Mouse (Mus musculus): Measurements from ENCODE around the gene Phf20.

The Phf20 gene

DNA sequence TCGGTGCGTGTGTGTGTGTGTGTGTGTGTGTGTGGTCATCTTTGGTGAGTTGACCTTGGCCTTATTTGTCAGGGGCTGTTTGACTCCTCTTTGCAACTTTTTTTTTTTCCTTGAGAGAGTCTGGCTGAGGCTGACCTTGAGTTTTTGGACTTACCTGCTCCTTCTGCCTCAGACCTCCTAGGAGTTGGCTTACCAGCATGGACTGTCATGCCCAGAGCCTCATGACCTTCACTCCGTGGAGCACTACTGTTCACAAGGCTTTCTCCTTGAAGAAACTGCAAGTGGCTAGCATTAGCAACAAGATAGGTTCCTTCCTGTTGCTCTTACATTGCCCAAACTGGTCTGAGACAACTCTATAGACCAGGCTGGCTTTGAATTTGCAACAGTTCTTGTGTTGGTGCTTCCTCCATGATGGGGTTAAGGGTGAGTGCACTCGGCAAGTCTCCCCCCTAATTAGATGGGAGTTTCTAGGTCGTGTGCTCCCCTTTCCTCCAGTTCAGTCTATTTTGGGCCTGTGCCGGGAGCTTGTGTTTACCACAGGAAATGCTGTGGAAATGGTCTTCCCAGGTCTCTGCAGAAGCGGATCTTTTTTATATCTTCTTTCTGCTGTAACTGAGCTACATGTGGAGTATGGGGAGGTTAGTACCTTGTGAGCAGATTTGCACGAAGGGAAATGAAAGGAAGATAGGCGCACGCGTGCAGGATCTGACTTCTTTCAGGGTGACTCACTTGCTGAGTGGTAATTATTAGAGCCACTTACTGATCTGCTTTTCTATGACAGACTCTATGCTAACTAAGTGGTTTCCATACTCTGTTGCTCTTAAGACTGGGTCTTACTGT is 61.9 kb downstream of the Phf20 start:
- ATAC-seq (ENCODE audit: insufficient number of reproducible peaks, low FRiP score, low TSS enrichment): no peak

DNA sequence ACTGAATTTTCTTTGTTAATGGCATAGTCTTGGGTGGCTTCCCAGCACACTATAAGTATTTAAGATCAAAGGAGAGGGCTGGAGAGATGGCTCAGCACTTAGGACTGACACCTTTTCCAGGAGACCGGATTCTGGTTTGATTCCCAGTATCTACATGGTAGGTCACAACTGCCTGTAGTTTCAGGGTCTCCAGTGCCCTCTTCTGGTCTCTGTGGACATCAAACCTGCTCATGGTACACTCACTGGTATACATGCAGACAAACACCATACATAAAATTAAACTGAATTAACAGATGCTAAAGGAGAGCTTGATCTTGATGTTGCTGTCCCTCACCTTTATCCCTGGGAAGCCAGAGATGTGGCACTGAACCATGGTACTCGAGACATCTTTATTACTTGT is 64.7 kb downstream of the Phf20 start:
- no peak for ATAC-seq (ENCODE audit: insufficient number of reproducible peaks, low FRiP score, low TSS enrichment)

DNA sequence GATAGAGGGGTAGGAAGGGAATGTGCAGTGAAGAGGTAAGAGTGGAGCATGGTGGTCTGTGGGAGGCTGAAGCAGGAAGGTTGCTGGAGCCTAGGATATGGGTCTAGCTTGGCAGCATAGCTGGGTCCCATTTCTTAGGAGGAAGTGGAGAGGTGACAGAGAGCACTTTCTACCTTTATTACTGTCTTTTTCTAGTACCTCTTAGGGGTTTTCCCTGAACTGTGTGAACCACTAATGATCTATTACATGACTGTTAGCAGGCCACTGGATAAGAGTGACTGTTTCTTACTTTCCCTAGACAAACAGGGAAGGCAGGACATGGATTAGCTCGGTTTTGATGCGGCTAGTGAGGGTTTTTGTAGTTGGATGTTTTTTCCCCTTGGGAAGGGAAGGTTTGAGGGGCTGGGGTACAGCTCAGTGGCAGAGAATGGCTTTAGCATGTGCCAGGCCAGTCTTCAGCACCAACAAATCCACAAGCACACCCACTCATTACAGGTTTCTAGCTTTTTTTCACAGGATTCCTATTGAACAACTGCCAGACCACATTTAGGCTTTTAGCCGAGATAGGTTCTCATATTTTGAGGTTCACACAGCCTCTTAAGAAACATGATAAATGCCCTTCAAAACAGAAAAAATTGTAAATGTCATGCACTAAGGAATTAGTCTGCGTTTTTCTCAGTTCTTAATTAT is 67.1 kb downstream of the Phf20 start:
- no peak for ATAC-seq (ENCODE audit: insufficient number of reproducible peaks, low FRiP score, low TSS enrichment)

DNA sequence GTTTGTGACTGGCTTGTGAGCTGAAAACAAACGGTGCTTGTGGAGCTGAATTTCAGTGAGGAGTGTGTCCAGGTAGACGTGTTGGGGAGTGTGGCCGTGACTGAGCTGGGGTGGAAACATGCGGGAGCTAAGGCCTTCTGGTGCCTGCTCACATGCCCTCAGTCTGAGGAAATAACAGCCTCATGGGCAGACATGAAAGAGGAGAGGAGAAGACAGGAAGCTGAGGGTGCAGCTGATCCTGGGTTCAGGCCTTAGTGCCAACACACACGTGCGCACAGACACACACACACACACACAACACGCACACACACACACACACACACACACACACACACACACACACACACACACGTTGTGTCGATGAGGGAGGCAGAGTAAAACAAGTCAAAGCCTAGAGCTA is 71.4 kb downstream of the Phf20 start:
- ATAC-seq (ENCODE audit: insufficient number of reproducible peaks, low FRiP score, low TSS enrichment): no peak

DNA sequence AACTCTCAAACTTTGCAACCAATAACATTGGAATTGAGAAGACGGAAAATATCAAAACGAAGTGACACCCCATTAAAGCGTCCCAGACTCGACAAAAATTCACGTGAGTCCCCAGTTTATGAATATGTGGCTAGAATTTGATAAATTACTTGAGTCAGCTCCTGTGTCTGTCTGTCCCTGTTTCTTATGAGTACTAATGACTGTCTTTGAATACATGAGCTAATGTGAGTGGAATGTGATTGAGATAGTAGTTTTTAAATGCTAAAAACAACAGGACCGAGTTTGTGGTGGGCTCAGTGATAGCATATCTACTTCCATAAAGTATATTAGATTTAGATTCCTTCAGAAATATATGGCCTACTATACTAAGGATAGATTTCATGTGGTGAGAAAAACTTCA is 76.3 kb downstream of the Phf20 start:
- ATAC-seq (ENCODE audit: insufficient number of reproducible peaks, low FRiP score, low TSS enrichment): no peak

DNA sequence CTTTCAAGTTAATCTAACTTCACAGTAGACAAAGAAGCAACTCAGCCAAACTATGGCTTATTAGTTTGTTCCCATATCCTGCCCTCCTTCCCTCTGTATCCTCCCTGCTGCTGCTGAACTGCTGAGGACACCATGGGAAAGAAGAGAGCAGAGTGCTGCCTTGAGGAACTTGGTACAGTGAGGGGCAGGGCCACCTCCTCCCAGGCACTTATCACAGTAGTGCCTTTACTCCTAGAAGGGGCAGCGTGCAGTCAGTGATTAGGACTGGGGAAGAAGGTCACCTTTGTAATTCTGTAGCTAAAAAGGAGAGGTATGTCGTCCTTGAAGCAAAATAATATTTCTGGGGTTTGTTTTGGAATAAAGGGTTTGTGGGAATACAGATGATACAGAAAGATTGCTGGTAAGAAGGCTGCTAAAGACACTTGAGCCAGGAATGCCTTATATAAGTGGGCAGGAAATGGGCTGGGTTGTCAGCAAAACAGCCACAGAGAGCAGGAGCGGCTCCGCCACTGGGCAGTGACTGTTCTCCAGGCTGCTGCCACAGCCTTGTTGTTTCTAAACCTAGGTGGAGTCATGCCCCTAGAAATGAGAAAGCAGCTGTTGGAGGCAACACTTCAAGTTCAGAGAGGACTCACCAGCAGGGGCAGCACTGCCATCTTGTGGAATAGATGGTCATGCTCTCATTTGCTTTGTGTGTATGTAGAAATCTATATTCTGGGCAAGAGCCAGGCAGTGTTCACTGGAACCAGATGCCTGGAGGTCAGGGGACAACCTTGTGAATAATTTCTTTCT is 82.2 kb downstream of the Phf20 start:
- ATAC-seq (ENCODE audit: insufficient number of reproducible peaks, low FRiP score, low TSS enrichment): no peak; the same call in 1 of the 2 replicates

DNA sequence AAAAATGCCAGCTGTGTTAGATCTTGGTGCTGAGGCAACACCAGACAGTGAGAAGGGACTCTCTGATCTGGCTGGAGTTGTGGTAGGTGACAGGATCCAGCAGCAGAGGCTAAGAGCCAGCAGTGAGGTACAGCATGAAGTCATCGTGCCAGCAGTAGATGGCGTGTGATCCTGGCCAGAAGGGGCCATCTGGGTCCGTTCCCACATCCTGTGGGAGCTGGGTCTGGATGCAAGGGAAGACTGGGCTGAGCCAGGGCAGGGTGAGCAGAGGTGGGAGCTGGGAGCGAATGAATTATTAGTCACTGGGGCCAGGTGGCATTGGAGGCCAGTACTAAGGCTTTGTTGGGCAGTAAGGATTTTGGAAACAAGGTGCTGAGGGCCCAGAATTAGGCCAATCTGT is 85.0 kb downstream of the Phf20 start:
- ATAC-seq (ENCODE audit: insufficient number of reproducible peaks, low FRiP score, low TSS enrichment): no peak

DNA sequence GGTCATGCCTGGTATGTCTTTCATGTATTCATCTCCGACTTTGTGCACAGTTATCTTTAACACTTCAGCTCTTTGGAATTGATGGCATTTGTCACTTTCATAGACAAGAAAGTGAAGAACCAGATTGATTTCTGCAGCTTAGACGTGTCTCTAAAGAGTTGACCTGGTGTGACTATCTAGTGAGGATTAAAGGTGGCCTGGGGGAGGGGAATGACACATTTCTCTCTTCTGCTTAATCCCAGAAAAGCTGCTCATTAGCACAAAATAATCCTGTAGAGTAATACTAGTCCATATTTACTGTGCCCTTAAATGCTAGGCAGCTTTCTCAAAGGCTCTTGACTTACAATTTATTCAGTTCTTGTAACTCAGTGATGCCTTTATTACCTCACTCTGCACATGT is 88.9 kb downstream of the Phf20 start:
- no peak for ATAC-seq (ENCODE audit: insufficient number of reproducible peaks, low FRiP score, low TSS enrichment)

DNA sequence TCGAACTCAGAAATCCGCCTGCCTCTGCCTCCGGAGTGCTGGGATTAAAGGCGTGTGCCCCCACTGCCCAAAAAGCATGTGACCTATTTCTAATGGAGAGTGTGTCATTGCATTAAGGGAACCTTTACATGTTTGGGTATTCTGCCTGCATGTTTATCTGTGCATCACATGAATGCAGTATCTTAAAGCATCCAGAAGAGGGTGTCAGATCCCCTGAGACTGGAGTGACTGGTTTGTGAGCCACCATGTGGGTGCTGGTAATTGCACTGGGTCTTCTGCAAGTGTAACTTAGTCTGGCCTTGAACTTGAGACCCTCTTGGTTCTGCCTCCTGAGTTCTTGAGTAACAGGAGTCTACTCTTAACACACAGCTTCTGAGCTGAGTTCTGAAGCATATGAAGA is 90.5 kb downstream of the Phf20 start:
- no peak for ATAC-seq (ENCODE audit: insufficient number of reproducible peaks, low FRiP score, low TSS enrichment)

DNA sequence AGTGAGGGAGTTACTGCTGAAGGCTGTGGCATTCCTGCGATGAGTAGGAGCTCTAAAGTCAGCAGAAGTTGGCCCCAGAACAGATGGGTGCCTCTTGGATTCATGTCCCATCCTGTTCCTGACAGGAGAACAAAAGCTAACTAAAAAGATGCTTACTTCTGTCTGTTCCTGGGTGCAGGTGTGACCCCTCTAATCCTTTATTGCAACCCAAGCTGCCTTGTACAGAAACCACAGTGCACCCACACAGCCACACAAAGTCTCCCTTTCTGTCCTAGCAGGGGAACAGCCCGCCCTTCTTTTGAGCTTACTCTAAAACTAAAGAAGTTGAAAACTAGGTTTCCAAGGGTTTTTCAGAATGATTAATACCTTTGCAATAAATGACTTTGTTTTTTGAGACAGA is 92.0 kb downstream of the Phf20 start:
- ATAC-seq (ENCODE audit: insufficient number of reproducible peaks, low FRiP score, low TSS enrichment): no peak

DNA sequence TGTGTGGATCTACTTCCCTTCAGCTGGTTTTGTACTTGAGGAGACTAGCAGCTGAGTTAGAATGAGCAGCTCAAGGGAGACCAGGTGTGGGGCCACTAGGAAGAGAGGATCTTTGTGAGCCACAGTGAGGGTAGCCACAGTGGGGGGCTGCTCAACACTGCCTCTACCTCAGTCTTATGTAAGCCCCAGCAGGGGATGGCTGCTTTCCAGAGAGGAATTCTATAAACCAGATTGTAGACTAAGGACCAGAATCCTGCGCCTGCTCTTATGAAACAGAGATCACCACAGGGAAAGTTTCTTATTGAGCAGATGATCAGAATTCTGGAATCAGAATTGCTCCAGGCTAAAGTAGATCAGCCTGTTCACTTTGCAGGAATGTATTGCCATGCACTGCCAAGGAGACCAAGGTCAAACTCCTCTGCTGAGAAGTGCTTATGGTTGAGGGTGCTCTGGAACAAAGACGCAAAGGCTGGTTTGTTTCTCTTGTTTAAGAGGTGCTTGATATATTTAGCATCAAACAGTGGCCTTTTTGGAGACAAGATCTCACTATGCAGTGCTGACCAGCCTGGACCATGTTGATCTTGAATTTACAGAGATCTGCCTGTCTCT is 93.4 kb downstream of the Phf20 start:
- ATAC-seq (ENCODE audit: insufficient number of reproducible peaks, low FRiP score, low TSS enrichment): peak; percentile 56; the same call in 1 of the 2 replicates

DNA sequence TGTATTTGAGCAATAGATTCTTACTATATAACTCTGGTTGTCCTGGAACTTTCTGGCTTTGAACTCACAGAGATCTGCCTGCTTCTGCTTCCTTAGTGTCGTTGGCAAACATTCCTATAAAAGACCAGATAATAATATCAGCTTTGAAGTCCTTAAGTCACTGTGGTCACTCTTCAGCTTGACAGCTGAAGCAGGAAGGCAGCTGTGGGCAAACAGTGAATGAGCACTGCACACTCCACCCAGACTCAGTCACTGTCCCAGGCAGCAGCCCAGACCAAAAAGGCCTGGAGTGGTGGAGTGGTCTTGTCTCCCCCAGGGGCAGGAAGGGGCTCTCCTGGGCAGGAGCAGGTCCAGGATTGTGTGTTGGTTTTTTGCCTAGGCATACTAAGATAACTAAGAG is 95.7 kb downstream of the Phf20 start:
- no peak for ATAC-seq (ENCODE audit: insufficient number of reproducible peaks, low FRiP score, low TSS enrichment)

DNA sequence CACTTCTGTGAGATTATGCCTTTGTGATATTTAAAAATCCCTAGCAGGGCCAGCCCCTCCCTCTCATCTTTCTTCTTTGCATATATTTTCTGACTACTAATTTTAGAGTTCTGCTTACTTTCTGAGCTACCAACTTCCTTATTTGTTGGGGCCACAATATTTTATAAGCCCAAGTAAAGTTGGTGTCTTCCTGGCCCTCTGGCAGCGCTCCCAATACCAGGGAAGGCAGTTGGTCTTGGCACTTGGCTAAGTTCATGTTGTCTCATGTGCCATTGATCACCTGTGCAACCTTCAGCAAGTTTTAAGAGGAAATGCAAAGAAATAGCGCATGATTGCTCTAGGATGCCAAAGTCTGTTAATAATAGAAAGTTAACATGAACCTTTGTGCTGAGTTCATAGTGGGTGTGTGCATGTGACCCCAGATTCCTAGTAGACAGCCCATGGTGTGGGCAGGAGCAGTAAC is 99.4 kb downstream of the Phf20 start:
- no peak for ATAC-seq (ENCODE audit: insufficient number of reproducible peaks, low FRiP score, low TSS enrichment)

DNA sequence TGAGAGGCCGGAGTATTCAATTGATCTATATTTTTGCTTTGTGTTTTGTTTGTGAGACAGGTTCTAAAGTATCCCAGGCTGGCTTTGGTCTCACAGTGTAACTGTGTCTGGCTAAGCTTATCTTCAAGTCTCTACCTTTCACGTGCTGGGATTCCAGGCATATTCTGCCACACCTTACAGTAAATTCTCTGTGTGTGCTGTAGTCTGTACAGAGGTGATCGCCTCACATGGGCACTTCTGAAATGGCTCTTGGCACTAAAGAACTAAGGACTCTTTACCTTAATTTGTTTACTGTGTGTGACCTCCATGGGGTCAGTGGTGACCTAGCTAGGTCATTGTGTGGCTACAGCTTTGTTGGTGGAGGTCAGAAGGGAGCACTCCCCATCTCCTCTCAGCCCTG is 99.9 kb downstream of the Phf20 start:
- ATAC-seq (ENCODE audit: insufficient number of reproducible peaks, low FRiP score, low TSS enrichment): no peak

DNA sequence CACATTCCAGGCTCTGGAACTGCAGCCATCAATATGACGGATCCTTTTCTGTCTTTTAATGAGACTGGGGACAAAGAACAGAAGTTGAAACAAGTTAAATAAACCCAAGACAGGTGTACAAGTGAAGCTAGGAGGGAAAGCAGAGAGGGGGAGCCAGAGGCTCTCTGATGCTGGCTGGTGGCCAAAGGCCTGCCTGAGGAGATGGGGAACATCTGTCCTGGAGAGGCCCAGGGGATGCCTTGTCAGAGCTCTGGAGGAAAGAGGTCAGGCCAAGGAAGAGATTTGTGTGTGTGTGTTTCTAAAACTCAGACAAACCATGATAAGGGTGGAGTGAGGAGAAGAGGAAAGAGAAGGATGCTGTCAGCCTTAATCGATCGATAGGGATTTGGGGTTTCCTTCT is 101.4 kb downstream of the Phf20 start:
- no peak for ATAC-seq (ENCODE audit: insufficient number of reproducible peaks, low FRiP score, low TSS enrichment)

DNA sequence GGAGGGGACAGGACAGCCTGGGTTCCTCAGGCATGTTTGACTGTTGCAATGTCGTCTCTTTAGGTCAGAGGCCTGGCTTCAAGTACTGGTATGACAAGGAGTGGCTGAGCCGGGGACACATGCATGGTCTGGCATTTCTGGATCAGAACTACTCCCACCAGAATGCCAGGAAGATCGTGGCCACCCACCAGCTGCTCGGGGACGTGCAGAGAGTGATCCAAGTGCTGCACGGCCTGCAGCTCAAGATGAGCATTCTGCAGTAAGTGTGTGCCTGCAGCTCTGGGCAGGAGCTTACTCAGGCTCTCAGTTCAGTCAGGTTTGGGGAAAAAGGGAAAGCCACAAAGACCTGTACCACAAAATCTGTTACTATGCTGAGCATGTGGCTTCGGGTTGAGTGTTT is 102.2 kb downstream of the Phf20 start:
- ATAC-seq (ENCODE audit: insufficient number of reproducible peaks, low FRiP score, low TSS enrichment): no peak

DNA sequence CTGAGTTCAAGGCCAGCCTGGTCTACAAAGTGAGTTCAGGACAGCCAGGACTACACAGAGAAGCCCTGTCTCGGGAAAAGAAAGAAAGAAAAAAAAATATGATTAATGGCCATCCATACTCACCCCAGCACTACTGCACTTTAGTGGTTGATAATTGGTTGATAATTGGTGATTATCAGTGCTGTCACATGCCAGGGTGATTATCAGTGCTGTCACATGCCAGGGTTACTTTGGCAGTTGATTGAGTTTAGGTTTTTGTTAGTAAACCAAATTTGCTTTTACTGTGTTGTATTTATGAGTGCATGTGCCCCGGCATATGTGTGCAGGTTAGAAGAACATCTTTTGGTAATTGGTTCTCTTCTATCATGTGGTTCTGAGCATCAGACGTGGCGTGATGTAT is 105.8 kb downstream of the Phf20 start:
- ATAC-seq (ENCODE audit: insufficient number of reproducible peaks, low FRiP score, low TSS enrichment): no peak

DNA sequence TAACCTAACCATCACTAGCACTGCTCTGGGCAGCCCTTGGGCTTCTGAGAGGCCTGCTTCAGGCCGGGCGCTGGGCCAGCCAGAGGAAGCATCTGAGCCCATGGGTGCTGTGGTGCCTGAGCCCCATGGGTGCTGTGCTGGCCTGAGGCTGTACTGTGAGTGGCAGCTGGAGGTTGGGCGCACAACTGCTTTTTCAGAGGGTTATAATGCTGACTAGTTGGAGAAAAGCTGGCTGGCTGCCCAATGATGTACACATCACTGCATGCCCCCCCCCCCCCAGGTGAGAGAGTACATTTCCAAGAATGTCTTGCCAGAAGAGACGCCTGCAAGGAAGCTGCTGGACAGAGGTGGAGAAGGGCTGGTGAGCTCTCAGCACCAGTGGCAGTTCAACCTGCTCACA is 108.1 kb downstream of the Phf20 start:
- no peak for ATAC-seq (ENCODE audit: insufficient number of reproducible peaks, low FRiP score, low TSS enrichment)

DNA sequence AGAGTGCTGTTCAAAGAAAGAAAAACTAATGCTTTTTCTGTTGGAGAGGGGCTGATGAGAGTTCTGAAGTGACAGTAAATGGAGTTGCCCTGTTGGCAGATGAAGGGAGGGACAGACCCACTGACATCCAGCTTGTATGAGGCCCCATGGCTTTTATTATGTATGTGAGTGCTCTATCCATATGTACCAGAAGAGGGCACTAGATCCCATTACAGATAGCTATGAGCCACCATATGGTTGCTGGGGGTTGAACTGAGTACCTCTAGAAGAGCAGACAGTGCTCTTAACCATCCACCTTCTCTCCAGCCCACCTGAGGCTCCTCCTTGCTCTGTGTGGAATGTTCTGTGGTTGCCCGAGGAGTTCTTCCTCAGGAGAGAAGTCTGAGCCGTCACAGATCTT is 109.6 kb downstream of the Phf20 start:
- ATAC-seq (ENCODE audit: insufficient number of reproducible peaks, low FRiP score, low TSS enrichment): no peak

DNA sequence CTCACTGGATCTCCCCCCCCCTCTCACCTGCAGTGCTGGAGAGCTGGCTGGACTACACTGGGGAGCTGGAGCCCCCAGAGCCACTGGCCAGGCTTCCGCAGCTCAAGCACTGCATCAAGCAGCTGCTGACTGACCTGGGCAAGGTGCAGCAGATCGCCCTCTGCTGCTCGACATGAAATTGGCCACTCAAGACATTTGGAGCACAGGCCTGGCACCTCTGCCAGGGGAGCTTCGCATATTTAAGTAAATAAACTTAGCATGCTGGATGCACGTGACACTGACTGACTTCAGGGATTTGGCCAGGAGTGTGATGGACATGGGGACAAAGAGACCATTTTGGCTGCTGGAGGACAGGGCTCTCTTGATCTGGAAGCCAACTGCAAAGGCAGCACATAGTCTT is 111.0 kb downstream of the Phf20 start:
- no peak for ATAC-seq (ENCODE audit: insufficient number of reproducible peaks, low FRiP score, low TSS enrichment)

DNA sequence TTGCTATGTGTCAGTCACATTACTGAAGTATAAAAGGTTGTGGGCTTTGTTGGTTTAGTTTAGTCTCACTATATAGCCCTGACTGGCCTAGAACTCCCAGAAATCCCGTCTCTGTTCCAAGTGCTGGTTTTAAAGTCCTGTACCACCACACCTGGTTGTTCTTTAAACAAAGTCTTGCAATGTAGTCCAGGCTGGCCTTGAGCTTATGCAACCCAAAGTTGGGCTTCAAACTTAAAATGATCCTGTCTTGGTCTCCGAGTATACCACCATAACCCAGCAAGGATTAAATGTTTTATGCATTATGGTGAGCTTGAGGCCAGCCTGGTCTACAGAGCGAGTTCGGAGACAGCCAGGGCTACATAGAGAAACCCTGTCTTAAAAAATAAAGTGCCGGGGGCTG is 113.7 kb downstream of the Phf20 start:
- ATAC-seq (ENCODE audit: insufficient number of reproducible peaks, low FRiP score, low TSS enrichment): no peak

Data from cerebellum, adult (tissue).